Mouse (Mus musculus): Measurements from ENCODE around the gene Ubr4. TPM values are rescaled to one million over a fixed set of nuclear protein-coding genes. Genes with fewer than 3 reads are reported as not detected.

The Ubr4 gene
- polyA plus RNA-seq, 1 experiment from 2014 or later, result 80.6 TPM

- Histone ChIP-seq H3K9me3 (no peaks in the 10 kb centered on the region), H3K9ac (replicated peaks) (no peak overlapping the region), H3K4me2 (replicated peaks) (no peak overlapping the region), H3K4me1 (no peaks in the 10 kb centered on the region), H3K36me3 (peaks cover 98% of the 10 kb centered on the region), H3K27me3 (no peaks in the 10 kb centered on the region), H3K27ac (replicated peaks) (no peak overlapping the region), H3K4me3 (no peak overlapping the region)
- 93% methylated on average over 4 of the region's 4 CpGs for WGBS
- ATAC-seq (ENCODE audit: low FRiP score, low read depth), result no peak
Observed at GRCm38 (mm10) chr4:139441806-139442205, 89.4 kb downstream of the Ubr4 start.

- no peaks in the 10 kb centered on the region for H3K27me3 ChIP-seq
- WGBS, result 94% methylated on average over 15 of the region's 15 CpGs
- H3K36me3 ChIP-seq, result peaks cover 97% of the 10 kb centered on the region
- no peak overlapping the region for H3K27ac ChIP-seq (replicated peaks)
- no peak overlapping the region for H3K9ac ChIP-seq (replicated peaks)
- no peak for ATAC-seq (ENCODE audit: low FRiP score, low read depth)
- no peaks in the 10 kb centered on the region for H3K4me1 ChIP-seq
- no peak overlapping the region for H3K4me2 ChIP-seq (replicated peaks)
- H3K4me3 ChIP-seq, result no peak overlapping the region
- H3K9me3 ChIP-seq, result no peaks in the 10 kb centered on the region
Observed at GRCm38 (mm10) chr4:139442391-139443355, 90.3 kb downstream of the Ubr4 start.

- Histone ChIP-seq H3K27me3 (no peaks in the 10 kb centered on the region), H3K36me3 (peaks cover 97% of the 10 kb centered on the region), H3K9ac (replicated peaks) (no peak overlapping the region), H3K9me3 (no peaks in the 10 kb centered on the region), H3K27ac (replicated peaks) (no peak overlapping the region), H3K4me3 (no peak overlapping the region), H3K4me2 (replicated peaks) (no peak overlapping the region), H3K4me1 (no peaks in the 10 kb centered on the region)
- no peak for ATAC-seq (ENCODE audit: low FRiP score, low read depth)
- WGBS, result 94% methylated on average over 10 of the region's 10 CpGs
Observed at GRCm38 (mm10) chr4:139444315-139444714, 91.9 kb downstream of the Ubr4 start.

- no peak for ATAC-seq (ENCODE audit: low FRiP score, low read depth)
- Histone ChIP-seq H3K4me2 (replicated peaks) (no peak overlapping the region), H3K27ac (replicated peaks) (no peak overlapping the region), H3K9ac (replicated peaks) (no peak overlapping the region), H3K4me3 (no peak overlapping the region), H3K4me1 (no peaks in the 10 kb centered on the region), H3K9me3 (no peaks in the 10 kb centered on the region), H3K36me3 (peaks cover 97% of the 10 kb centered on the region), H3K27me3 (no peaks in the 10 kb centered on the region)
- WGBS, result 88% methylated on average over 2 of the region's 2 CpGs
Observed at GRCm38 (mm10) chr4:139446176-139446575, 93.8 kb downstream of the Ubr4 start.

- Histone ChIP-seq H3K36me3 (peaks cover 97% of the 10 kb centered on the region), H3K27me3 (no peaks in the 10 kb centered on the region), H3K9ac (replicated peaks) (no peak overlapping the region), H3K4me2 (replicated peaks) (no peak overlapping the region), H3K27ac (replicated peaks) (no peak overlapping the region), H3K4me3 (no peak overlapping the region), H3K4me1 (no peaks in the 10 kb centered on the region), H3K9me3 (no peaks in the 10 kb centered on the region)
- 91% methylated on average over 11 of the region's 11 CpGs for WGBS
- ATAC-seq (ENCODE audit: low FRiP score, low read depth), result no peak
Observed at GRCm38 (mm10) chr4:139446731-139447675, 94.6 kb downstream of the Ubr4 start.

GRCm38 (mm10) chr4:139452944-139453700 lies 100.7 kb downstream of the Ubr4 start:
- Histone ChIP-seq H3K4me3 (no peak overlapping the region), H3K4me2 (replicated peaks) (no peak overlapping the region), H3K36me3 (peaks cover 99% of the 10 kb centered on the region), H3K4me1 (no peaks in the 10 kb centered on the region), H3K27ac (replicated peaks) (no peak overlapping the region), H3K27me3 (no peaks in the 10 kb centered on the region), H3K9me3 (no peaks in the 10 kb centered on the region), H3K9ac (replicated peaks) (no peak overlapping the region)
- ATAC-seq (ENCODE audit: low FRiP score, low read depth), result no peak
- 93% methylated on average over 8 of the region's 8 CpGs for WGBS

- Histone ChIP-seq H3K27me3 (no peaks in the 10 kb centered on the region), H3K4me1 (no peaks in the 10 kb centered on the region), H3K4me2 (replicated peaks) (no peak overlapping the region), H3K27ac (replicated peaks) (no peak overlapping the region), H3K4me3 (no peak overlapping the region), H3K36me3 (peaks cover 99% of the 10 kb centered on the region), H3K9me3 (no peaks in the 10 kb centered on the region), H3K9ac (replicated peaks) (no peak overlapping the region)
- ATAC-seq (ENCODE audit: low FRiP score, low read depth), result no peak
- 96% methylated on average over 6 of the region's 6 CpGs for WGBS
Observed at GRCm38 (mm10) chr4:139454339-139454738, 101.9 kb downstream of the Ubr4 start.

GRCm38 (mm10) chr4:139459970-139460369 lies 107.6 kb downstream of the Ubr4 start:
- no peak for ATAC-seq (ENCODE audit: low FRiP score, low read depth)
- 86% methylated on average over 15 of the region's 15 CpGs for WGBS
- no peaks in the 10 kb centered on the region for H3K9me3 ChIP-seq
- H3K27me3 ChIP-seq, result no peaks in the 10 kb centered on the region
- no peak overlapping the region for H3K4me3 ChIP-seq
- H3K36me3 ChIP-seq, result peaks cover 99% of the 10 kb centered on the region
- H3K4me2 ChIP-seq (replicated peaks), result no peak overlapping the region
- no peak overlapping the region for H3K27ac ChIP-seq (replicated peaks)
- H3K4me1 ChIP-seq, result no peaks in the 10 kb centered on the region
- H3K9ac ChIP-seq (replicated peaks), result no peak overlapping the region

GRCm38 (mm10) chr4:139464163-139464562 lies 111.8 kb downstream of the Ubr4 start:
- no peak for ATAC-seq (ENCODE audit: low FRiP score, low read depth)
- Histone ChIP-seq H3K9me3 (no peaks in the 10 kb centered on the region), H3K27me3 (no peaks in the 10 kb centered on the region), H3K4me3 (no peak overlapping the region), H3K4me2 (replicated peaks) (no peak overlapping the region), H3K36me3 (peaks cover 99% of the 10 kb centered on the region), H3K4me1 (no peaks in the 10 kb centered on the region), H3K27ac (replicated peaks) (no peak overlapping the region), H3K9ac (replicated peaks) (no peak overlapping the region)
- 95% methylated on average over 12 of the region's 12 CpGs for WGBS

- Histone ChIP-seq H3K4me2 (replicated peaks) (no peak overlapping the region), H3K27ac (replicated peaks) (no peak overlapping the region), H3K27me3 (no peaks in the 10 kb centered on the region), H3K4me3 (no peak overlapping the region), H3K36me3 (peaks cover 98% of the 10 kb centered on the region), H3K4me1 (no peaks in the 10 kb centered on the region), H3K9me3 (no peaks in the 10 kb centered on the region), H3K9ac (replicated peaks) (no peak overlapping the region)
- WGBS, result 93% methylated on average over 6 of the region's 6 CpGs
- no peak for ATAC-seq (ENCODE audit: low FRiP score, low read depth)
Observed at GRCm38 (mm10) chr4:139466541-139466940, 114.1 kb downstream of the Ubr4 start.

- peak; percentile 49; the same call in 1 of the 2 replicates for ATAC-seq (ENCODE audit: low FRiP score, low read depth)
- Histone ChIP-seq H3K4me2 (replicated peaks) (no peak overlapping the region), H3K9ac (replicated peaks) (no peak overlapping the region), H3K4me1 (no peaks in the 10 kb centered on the region), H3K36me3 (peaks cover 98% of the 10 kb centered on the region), H3K4me3 (no peak overlapping the region), H3K27ac (replicated peaks) (no peak overlapping the region), H3K9me3 (no peaks in the 10 kb centered on the region), H3K27me3 (no peaks in the 10 kb centered on the region)
- WGBS, result 46% methylated on average over 7 of the region's 7 CpGs
Observed at GRCm38 (mm10) chr4:139470198-139470597, 117.8 kb downstream of the Ubr4 start.
